Mouse (Mus musculus): Measurements from ENCODE around the gene Tal1. TPM values are rescaled to one million over a fixed set of nuclear protein-coding genes. Genes with fewer than 3 reads are reported as not detected.

Tal1 gene
- polyA plus RNA-seq, 1 experiment from 2014 or later = 0.71 TPM

- no peak overlapping the region for H3K4me3 ChIP-seq (replicated peaks)
- H3K27me3 ChIP-seq = peaks cover 93% of the 10 kb centered on the region
- 12% methylated on average over 3 of the region's 3 CpGs for WGBS
- no peaks in the 10 kb centered on the region for H3K36me3 ChIP-seq
- peaks cover 20% of the 10 kb centered on the region for H3K4me1 ChIP-seq
- H3K27ac ChIP-seq (replicated peaks) = no peak overlapping the region
- H3K9ac ChIP-seq = no peak overlapping the region
- no peak for ATAC-seq (ENCODE audit: insufficient number of reproducible peaks, low FRiP score, low TSS enrichment, low read depth)
- H3K4me2 ChIP-seq (replicated peaks) = no peak overlapping the region
- H3K9me3 ChIP-seq (replicated peaks) = no peaks in the 10 kb centered on the region
Measured at GRCm38 (mm10) chr4:115055691-115056090, 535 bp upstream of the Tal1 start.

- no peaks in the 10 kb centered on the region for H3K9me3 ChIP-seq (replicated peaks)
- under 1% methylated on average over 48 of the region's 48 CpGs for WGBS
- peaks cover 20% of the 10 kb centered on the region for H3K4me1 ChIP-seq
- peaks cover 94% of the 10 kb centered on the region for H3K27me3 ChIP-seq
- H3K4me2 ChIP-seq (replicated peaks) = peak overlapping the region; percentile 68
- H3K4me3 ChIP-seq (replicated peaks) = peak overlapping the region; percentile 44
- H3K36me3 ChIP-seq = no peaks in the 10 kb centered on the region
- ATAC-seq (ENCODE audit: insufficient number of reproducible peaks, low FRiP score, low TSS enrichment, low read depth) = peak; percentile 71; the same call in 1 of the 2 replicates
- H3K27ac ChIP-seq (replicated peaks) = 0 out of 2 replicates have a peak overlapping the region, but pooled peaks have one; percentile 17
- H3K9ac ChIP-seq = no peak overlapping the region
Measured at GRCm38 (mm10) chr4:115056921-115057673, 871 bp downstream of the Tal1 start.

GRCm38 (mm10) chr4:115057674-115058316 is 1.6 kb downstream of the Tal1 start:
- peak overlapping the region; percentile 44 for H3K4me3 ChIP-seq (replicated peaks)
- peaks cover 94% of the 10 kb centered on the region for H3K27me3 ChIP-seq
- ATAC-seq (ENCODE audit: insufficient number of reproducible peaks, low FRiP score, low TSS enrichment, low read depth) = 0 out of 2 replicates have a peak, but pooled peaks have one; percentile 22
- H3K27ac ChIP-seq (replicated peaks) = peak overlapping the region; percentile 34; the same call in 1 of the 2 replicates
- peak overlapping the region; percentile 10; the same call in 1 of the 2 replicates for H3K4me2 ChIP-seq (replicated peaks)
- H3K9me3 ChIP-seq (replicated peaks) = no peaks in the 10 kb centered on the region
- H3K9ac ChIP-seq = no peak overlapping the region
- no peaks in the 10 kb centered on the region for H3K36me3 ChIP-seq
- H3K4me1 ChIP-seq = peaks cover 21% of the 10 kb centered on the region
- 1% methylated on average over 33 of the region's 33 CpGs for WGBS

- H3K4me1 ChIP-seq = peaks cover 25% of the 10 kb centered on the region
- WGBS = under 1% methylated on average over 20 of the region's 20 CpGs
- no peak overlapping the region for H3K4me2 ChIP-seq (replicated peaks)
- peaks cover 95% of the 10 kb centered on the region for H3K27me3 ChIP-seq
- ATAC-seq (ENCODE audit: insufficient number of reproducible peaks, low FRiP score, low TSS enrichment, low read depth) = no peak
- H3K9me3 ChIP-seq (replicated peaks) = no peaks in the 10 kb centered on the region
- H3K9ac ChIP-seq = no peak overlapping the region
- no peak overlapping the region for H3K27ac ChIP-seq (replicated peaks)
- no peaks in the 10 kb centered on the region for H3K36me3 ChIP-seq
- peak overlapping the region; percentile 44 for H3K4me3 ChIP-seq (replicated peaks)
Measured at GRCm38 (mm10) chr4:115058317-115058761, 2.1 kb downstream of the Tal1 start.

- Histone ChIP-seq H3K4me3 (replicated peaks) (peak overlapping the region; percentile 44; the same call in 1 of the 2 replicates), H3K9me3 (replicated peaks) (no peaks in the 10 kb centered on the region), H3K4me1 (peaks cover 32% of the 10 kb centered on the region), H3K27me3 (peaks cover 96% of the 10 kb centered on the region), H3K27ac (replicated peaks) (no peak overlapping the region), H3K36me3 (no peaks in the 10 kb centered on the region), H3K9ac (no peak overlapping the region), H3K4me2 (replicated peaks) (no peak overlapping the region)
- ATAC-seq (ENCODE audit: insufficient number of reproducible peaks, low FRiP score, low TSS enrichment, low read depth) = no peak
- WGBS = 2% methylated on average over 23 of the region's 23 CpGs
Measured at GRCm38 (mm10) chr4:115058871-115059590, 2.8 kb downstream of the Tal1 start.

- H3K27ac ChIP-seq (replicated peaks) = no peak overlapping the region
- H3K27me3 ChIP-seq = peaks cover 96% of the 10 kb centered on the region
- no peak overlapping the region for H3K9ac ChIP-seq
- peaks cover 32% of the 10 kb centered on the region for H3K4me1 ChIP-seq
- no peaks in the 10 kb centered on the region for H3K36me3 ChIP-seq
- 12% methylated on average over 12 of the region's 12 CpGs for WGBS
- H3K4me2 ChIP-seq (replicated peaks) = no peak overlapping the region
- H3K4me3 ChIP-seq (replicated peaks) = peak overlapping the region; percentile 16; the same call in 1 of the 2 replicates
- ATAC-seq (ENCODE audit: insufficient number of reproducible peaks, low FRiP score, low TSS enrichment, low read depth) = no peak
- no peaks in the 10 kb centered on the region for H3K9me3 ChIP-seq (replicated peaks)
Measured at GRCm38 (mm10) chr4:115059871-115060270, 3.6 kb downstream of the Tal1 start.

- Histone ChIP-seq H3K9ac (no peak overlapping the region), H3K4me2 (replicated peaks) (no peak overlapping the region), H3K36me3 (no peaks in the 10 kb centered on the region), H3K4me3 (replicated peaks) (no peak overlapping the region), H3K27ac (replicated peaks) (no peak overlapping the region), H3K27me3 (peaks cover 96% of the 10 kb centered on the region), H3K4me1 (peaks cover 32% of the 10 kb centered on the region), H3K9me3 (replicated peaks) (no peaks in the 10 kb centered on the region)
- ATAC-seq (ENCODE audit: insufficient number of reproducible peaks, low FRiP score, low TSS enrichment, low read depth) = no peak
- 13% methylated on average over 3 of the region's 3 CpGs for WGBS
Measured at GRCm38 (mm10) chr4:115060753-115061152, 4.5 kb downstream of the Tal1 start.

GRCm38 (mm10) chr4:115062540-115062874 is 6.3 kb downstream of the Tal1 start:
- Histone ChIP-seq H3K9me3 (replicated peaks) (no peaks in the 10 kb centered on the region), H3K4me3 (replicated peaks) (peak overlapping the region; percentile 49), H3K4me2 (replicated peaks) (peak overlapping the region; percentile 96), H3K36me3 (no peaks in the 10 kb centered on the region), H3K27ac (replicated peaks) (no peak overlapping the region), H3K27me3 (peaks cover 94% of the 10 kb centered on the region), H3K9ac (no peak overlapping the region), H3K4me1 (peaks cover 19% of the 10 kb centered on the region)
- ATAC-seq (ENCODE audit: insufficient number of reproducible peaks, low FRiP score, low TSS enrichment, low read depth) = no peak
- under 1% methylated on average over 9 of the region's 9 CpGs for WGBS

- WGBS = under 1% methylated on average over 58 of the region's 58 CpGs
Measured at GRCm38 (mm10) chr4:115062875-115063517, 6.8 kb downstream of the Tal1 start.

GRCm38 (mm10) chr4:115063518-115064239 is 7.5 kb downstream of the Tal1 start:
- Histone ChIP-seq H3K4me1 (peaks cover 16% of the 10 kb centered on the region), H3K27ac (replicated peaks) (no peak overlapping the region), H3K4me3 (replicated peaks) (peak overlapping the region; percentile 49), H3K27me3 (peaks cover 93% of the 10 kb centered on the region), H3K4me2 (replicated peaks) (peak overlapping the region; percentile 96), H3K36me3 (no peaks in the 10 kb centered on the region), H3K9me3 (replicated peaks) (no peaks in the 10 kb centered on the region), H3K9ac (no peak overlapping the region)
- ATAC-seq (ENCODE audit: insufficient number of reproducible peaks, low FRiP score, low TSS enrichment, low read depth) = no peak
- WGBS = under 1% methylated on average over 31 of the region's 31 CpGs

More at GRCm38 (mm10) chr4:115062875-115063517, 6.8 kb downstream of the Tal1 start:
- ATAC-seq (ENCODE audit: insufficient number of reproducible peaks, low FRiP score, low TSS enrichment, low read depth) = peak; percentile 78
- Histone ChIP-seq H3K4me1 (peaks cover 16% of the 10 kb centered on the region), H3K9me3 (replicated peaks) (no peaks in the 10 kb centered on the region), H3K4me2 (replicated peaks) (peak overlapping the region; percentile 96), H3K4me3 (replicated peaks) (peak overlapping the region; percentile 49), H3K27ac (replicated peaks) (no peak overlapping the region), H3K36me3 (no peaks in the 10 kb centered on the region), H3K27me3 (peaks cover 91% of the 10 kb centered on the region), H3K9ac (no peak overlapping the region)

Measured in embryonic facial prominence, embryonic 15.5 days (tissue).